In genomic region chr7:114499293-114499692, GRCm38 (mm10) we compare ENCODE assay signal across 13 mouse cellular contexts.
A peak's percentile ranks its signal among the peaks of the same experiment; 100 is the strongest.
DNase-seq lines count a peak whose midpoint lies in the region; ATAC-seq and TF ChIP-seq lines count a peak whose summit lies in the region.
"Had no signal": no experiment of that assay in that cellular context is flagged by ENCODE, and none has a peak within 500 bp of the region (broad histone marks: within the 10 kb centered on the region; RNA-seq: fewer than 3 reads in every experiment).

No protein-coding gene starts in this region.

- H3K27ac ChIP-seq in hindbrain, postnatal 0 days: no peak overlapping the region
- H3K27ac ChIP-seq in hindbrain, embryonic 12.5 days: no peak overlapping the region
- H3K27ac ChIP-seq in midbrain, postnatal 0 days (ENCODE audit: low read depth, low read length): no peak overlapping the region
- no peak overlapping the region for H3K27ac ChIP-seq in midbrain, embryonic 15.5 days
- H3K27ac ChIP-seq: hindbrain, embryonic 10.5 days; limb, embryonic 13.5 days; macrophage had no signal

- DNase-seq in hindbrain, postnatal 0 days (ENCODE audit: low spot score): peak; percentile 43
- peak; percentile 22 for DNase-seq in midbrain, postnatal 0 days (ENCODE audit: low spot score)
- no peak for DNase-seq in yolk sac, embryonic 10.5 days (ENCODE audit: low spot score)
- DNase-seq in layer of hippocampus, postnatal 10 days (ENCODE audit: low spot score in 2 of 2): no peak
- DNase-seq: cerebellum, postnatal 25 days; kidney, adult 8-10 months; thymus, postnatal 14 days had no signal

- H3K4me2 ChIP-seq in hindbrain, postnatal 0 days (ENCODE audit: low read depth, low read length): no peak overlapping the region
- H3K4me2 ChIP-seq in hindbrain, embryonic 12.5 days (replicated peaks): no peak overlapping the region
- H3K4me2 ChIP-seq in midbrain, postnatal 0 days (ENCODE audit: low read depth, low read length, poor library complexity, severe bottlenecking): no peak overlapping the region
- no peak overlapping the region for H3K4me2 ChIP-seq in midbrain, embryonic 15.5 days
- H3K4me2 ChIP-seq: limb, embryonic 13.5 days had no signal

- TF ChIP-seq CTCF in hindbrain, postnatal 0 days (IDR thresholded peaks at IDR 0.05; ENCODE audit: low read depth): peak; percentile 53
- TF ChIP-seq CTCF in midbrain, postnatal 0 days (IDR thresholded peaks at IDR 0.05): peak; percentile 70

- no peaks in the 10 kb centered on the region for H3K36me3 ChIP-seq in hindbrain, postnatal 0 days (ENCODE audit: insufficient read depth, low read length)
- H3K36me3 ChIP-seq in hindbrain, embryonic 12.5 days: no peaks in the 10 kb centered on the region
- no peaks in the 10 kb centered on the region for H3K36me3 ChIP-seq in midbrain, postnatal 0 days (ENCODE audit: insufficient read depth, low read length)
- no peaks in the 10 kb centered on the region for H3K36me3 ChIP-seq in midbrain, embryonic 15.5 days (replicated peaks)
- H3K36me3 ChIP-seq: hindbrain, embryonic 10.5 days; limb, embryonic 13.5 days had no signal

- no peak overlapping the region for H3K4me3 ChIP-seq in hindbrain, postnatal 0 days (ENCODE audit: low read length)
- no peak overlapping the region for H3K4me3 ChIP-seq in hindbrain, embryonic 12.5 days
- H3K4me3 ChIP-seq in midbrain, postnatal 0 days (ENCODE audit: low read depth, low read length): no peak overlapping the region
- H3K4me3 ChIP-seq in midbrain, embryonic 15.5 days: no peak overlapping the region
- H3K4me3 ChIP-seq: hindbrain, embryonic 10.5 days; limb, embryonic 13.5 days had no signal

- 77% methylated on average over 1 of the region's 1 CpGs for WGBS in hindbrain, postnatal 0 days
- WGBS in hindbrain, embryonic 12.5 days: 89% methylated on average over 1 of the region's 1 CpGs
- WGBS in midbrain, postnatal 0 days: 72% methylated on average over 1 of the region's 1 CpGs
- 82% methylated on average over 1 of the region's 1 CpGs for WGBS in midbrain, embryonic 15.5 days

- ATAC-seq in hindbrain, postnatal 0 days: no peak
- no peak for ATAC-seq in hindbrain, embryonic 12.5 days (ENCODE audit: low FRiP score)
- no peak for ATAC-seq in midbrain, postnatal 0 days (ENCODE audit: low FRiP score)
- no peak for ATAC-seq in midbrain, embryonic 15.5 days (replicated peaks)
- peak; percentile 65; the same call in 1 of the 2 replicates for ATAC-seq in common myeloid progenitor, adult 5-6 weeks (replicated peaks; ENCODE audit: low read depth, poor library complexity, severe bottlenecking)

- no peaks in the 10 kb centered on the region for H3K4me1 ChIP-seq in hindbrain, postnatal 0 days (ENCODE audit: insufficient read depth, low read length)
- H3K4me1 ChIP-seq in hindbrain, embryonic 12.5 days: no peaks in the 10 kb centered on the region
- H3K4me1 ChIP-seq in midbrain, postnatal 0 days (ENCODE audit: insufficient read depth, low read length): no peaks in the 10 kb centered on the region
- no peaks in the 10 kb centered on the region for H3K4me1 ChIP-seq in midbrain, embryonic 15.5 days
- H3K4me1 ChIP-seq: hindbrain, embryonic 10.5 days; limb, embryonic 13.5 days had no signal

- no peak overlapping the region for H3K9ac ChIP-seq in hindbrain, postnatal 0 days (replicated peaks; ENCODE audit: low read length)
- no peak overlapping the region for H3K9ac ChIP-seq in hindbrain, embryonic 12.5 days
- H3K9ac ChIP-seq in midbrain, postnatal 0 days (replicated peaks; ENCODE audit: low read length, poor library complexity, severe bottlenecking): no peak overlapping the region
- H3K9ac ChIP-seq in midbrain, embryonic 15.5 days: no peak overlapping the region
- H3K9ac ChIP-seq: limb, embryonic 13.5 days had no signal

- H3K9me3 ChIP-seq in hindbrain, postnatal 0 days (ENCODE audit: low read length): no peaks in the 10 kb centered on the region
- no peaks in the 10 kb centered on the region for H3K9me3 ChIP-seq in hindbrain, embryonic 12.5 days (replicated peaks)
- no peaks in the 10 kb centered on the region for H3K9me3 ChIP-seq in midbrain, postnatal 0 days (ENCODE audit: low read length)
- H3K9me3 ChIP-seq in midbrain, embryonic 15.5 days: no peaks in the 10 kb centered on the region
- H3K9me3 ChIP-seq: hindbrain, embryonic 10.5 days; limb, embryonic 13.5 days had no signal

- H3K27me3 ChIP-seq in hindbrain, postnatal 0 days (ENCODE audit: insufficient read depth, low read length): no peaks in the 10 kb centered on the region
- H3K27me3 ChIP-seq in hindbrain, embryonic 12.5 days: no peaks in the 10 kb centered on the region
- no peaks in the 10 kb centered on the region for H3K27me3 ChIP-seq in midbrain, postnatal 0 days (ENCODE audit: insufficient read depth, low read length)
- H3K27me3 ChIP-seq in midbrain, embryonic 15.5 days (replicated peaks): no peaks in the 10 kb centered on the region
- H3K27me3 ChIP-seq: limb, embryonic 13.5 days had no signal

Comparison
In these comparisons a context has a peak if more than half of its experiments do, and no peak if none do; other contexts are left out.
1. DNase-seq: peak in hindbrain, postnatal 0 days (single experiment) and midbrain, postnatal 0 days (single experiment); none in yolk sac, embryonic 10.5 days (single experiment) and layer of hippocampus, postnatal 10 days (0 of 2).